Mouse (Mus musculus) stomach, postnatal 0 days (tissue): ENCODE data around the gene Slco1c1.

Experiments used
- CTCF ChIP-seq: IDR thresholded peaks from 2 replicates; pipeline ENCODE4 v1.5.1; 2016; ENCODE audit warnings: antibody characterized with exemption, low read depth, mild to moderate bottlenecking, moderate library complexity
- EP300 ChIP-seq: optimal IDR thresholded peaks from 2 replicates; pipeline ENCODE3; 2016; ENCODE audit warnings: antibody characterized with exemption

DNA sequence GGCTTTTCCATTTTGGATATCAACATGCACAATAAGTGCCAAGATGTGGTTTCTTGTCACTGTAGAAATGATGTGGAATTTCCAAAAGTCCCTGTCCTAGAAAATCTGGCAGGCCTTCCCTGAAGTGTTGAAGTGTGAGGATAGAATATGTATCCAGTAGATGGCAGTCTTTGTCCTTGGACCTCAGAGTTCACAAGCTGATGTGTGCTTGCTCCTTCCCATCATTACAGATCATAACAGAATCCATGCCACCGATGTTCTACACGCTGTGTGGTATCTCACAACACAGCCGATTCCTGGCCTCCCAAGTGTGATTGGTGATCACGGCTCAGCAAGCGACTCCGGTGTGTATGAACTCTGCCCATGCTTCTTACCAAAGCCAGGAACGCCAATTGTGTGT is 36.9 kb upstream of the Slco1c1 start:
- peak; percentile 71 for TF ChIP-seq CTCF
- no peak for TF ChIP-seq EP300
